Mouse (Mus musculus) gastrocnemius, postnatal 25 days (tissue): ENCODE measurements around the gene Tmem38b. TPM values are rescaled to one million over a fixed set of nuclear protein-coding genes. Genes with fewer than 3 reads are reported as not detected.

Source experiments
- DNase-seq: peaks from one replicate; pipeline ENCODE4 v3.0.0; 2022
- total RNA-seq, 2 experiments: library from RNA; stranded (reverse); gene quantifications; 1 replicate in 1 of 2; 2 replicates in 1 of 2; pipeline ENCODE4 v1.2.3; 2021

The Tmem38b gene
- total RNA-seq, 2 experiments from 2014 or later: 35.2 to 49.8 TPM

DNA sequence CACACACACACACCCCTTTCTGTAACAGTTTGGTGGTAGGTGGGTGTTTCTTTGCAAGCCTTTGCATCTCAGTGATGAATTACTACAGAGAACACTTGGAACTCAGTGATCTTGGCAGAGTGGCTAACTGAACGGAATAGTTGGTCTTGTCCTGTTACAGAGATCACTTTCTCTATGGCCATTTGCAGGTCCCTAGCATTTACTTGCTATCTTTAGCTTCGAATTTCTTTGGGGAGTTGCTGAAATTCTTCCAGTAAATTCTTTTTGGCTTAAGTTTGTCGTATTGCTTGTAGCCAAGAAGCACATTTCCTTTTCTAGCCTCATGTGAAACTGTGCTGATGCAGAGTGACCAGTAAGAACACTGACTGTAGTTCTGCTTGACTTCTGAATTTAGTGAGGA is 3.1 kb downstream of the Tmem38b start:
- DNase-seq: no peak

- no peak for DNase-seq
These were observed 4.2 kb downstream of the Tmem38b start for GRCm38 (mm10) chr4:53830016-53830415.

- no peak for DNase-seq
These were observed 4.7 kb downstream of the Tmem38b start for GRCm38 (mm10) chr4:53830579-53830978.

- no peak for DNase-seq
These were observed 6.5 kb downstream of the Tmem38b start for GRCm38 (mm10) chr4:53832321-53832720.

DNA sequence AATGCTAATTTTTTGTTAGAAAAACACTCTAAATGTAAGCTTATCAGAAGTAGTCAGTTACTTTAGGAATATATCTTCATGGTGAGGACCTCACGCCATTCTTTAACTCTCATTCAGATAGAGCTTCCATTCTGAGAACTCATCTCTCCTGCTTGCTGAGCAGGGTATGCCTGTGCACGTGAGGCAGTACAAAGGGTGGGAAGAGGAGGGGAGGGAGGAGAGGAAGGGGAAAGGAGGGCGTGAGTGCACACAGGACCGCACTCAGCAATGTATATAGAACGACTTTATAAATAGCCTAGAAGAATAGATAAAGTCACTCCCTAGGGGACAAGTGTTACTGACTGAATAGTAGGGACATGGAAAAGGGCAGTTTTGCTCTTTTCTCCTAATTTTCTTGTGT is 11.1 kb downstream of the Tmem38b start:
- DNase-seq: no peak

DNA sequence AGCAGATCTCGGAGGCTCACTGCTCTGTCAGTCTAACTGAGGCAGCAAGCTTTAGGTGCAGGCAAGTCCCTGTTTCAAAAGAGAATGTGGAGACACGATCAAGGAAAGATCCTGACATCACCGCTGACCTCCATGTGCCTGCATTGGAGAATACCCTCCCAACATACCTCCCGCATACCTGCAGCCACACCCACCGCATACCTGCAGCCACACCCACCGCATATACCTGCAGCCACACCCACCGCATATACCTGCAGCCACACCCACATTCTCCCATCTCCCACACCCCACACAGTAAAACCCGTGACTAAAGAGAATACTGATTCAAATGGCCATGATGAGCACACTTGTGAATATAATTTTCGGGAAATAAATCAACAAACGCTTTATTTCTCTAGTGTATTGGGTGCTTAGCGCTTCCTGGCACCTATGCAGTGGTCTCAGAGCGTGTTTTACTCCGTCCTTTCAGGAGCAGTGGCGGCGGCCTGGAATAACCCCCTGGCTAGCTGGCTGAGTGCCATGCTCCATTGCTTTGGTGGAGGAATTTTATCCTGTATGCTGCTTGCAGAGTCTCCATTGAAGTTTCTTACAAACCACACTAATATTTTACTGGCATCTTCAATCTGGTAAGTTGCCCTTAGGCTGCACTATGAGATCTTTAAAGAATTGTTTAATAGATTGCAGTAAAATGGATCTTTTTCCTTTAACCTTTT is 14.5 kb downstream of the Tmem38b start:
- DNase-seq: no peak

GRCm38 (mm10) chr4:53843553-53843952 is 17.7 kb downstream of the Tmem38b start:
- DNase-seq: peak; percentile 44

GRCm38 (mm10) chr4:53844835-53845619 is 19.2 kb downstream of the Tmem38b start:
- no peak for DNase-seq

DNA sequence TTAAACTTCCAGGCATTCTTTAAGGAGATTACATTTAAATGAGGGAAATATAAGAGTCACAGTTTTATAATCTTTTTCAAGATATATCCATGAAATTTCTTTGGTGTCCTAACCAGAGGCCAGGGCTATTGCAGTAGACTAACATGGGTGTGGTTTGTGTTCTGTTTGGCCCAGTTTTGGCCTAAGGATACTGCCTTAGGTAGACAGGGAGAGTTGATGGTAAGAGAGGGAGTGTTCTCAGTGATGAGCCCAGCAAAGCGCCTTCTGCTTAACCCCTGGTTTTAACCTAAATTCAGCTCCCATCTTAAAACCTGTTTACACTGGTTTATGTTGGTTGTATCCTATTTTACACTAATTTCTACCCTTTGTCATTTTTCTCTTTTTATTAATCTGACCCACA is 19.8 kb downstream of the Tmem38b start:
- no peak for DNase-seq

DNA sequence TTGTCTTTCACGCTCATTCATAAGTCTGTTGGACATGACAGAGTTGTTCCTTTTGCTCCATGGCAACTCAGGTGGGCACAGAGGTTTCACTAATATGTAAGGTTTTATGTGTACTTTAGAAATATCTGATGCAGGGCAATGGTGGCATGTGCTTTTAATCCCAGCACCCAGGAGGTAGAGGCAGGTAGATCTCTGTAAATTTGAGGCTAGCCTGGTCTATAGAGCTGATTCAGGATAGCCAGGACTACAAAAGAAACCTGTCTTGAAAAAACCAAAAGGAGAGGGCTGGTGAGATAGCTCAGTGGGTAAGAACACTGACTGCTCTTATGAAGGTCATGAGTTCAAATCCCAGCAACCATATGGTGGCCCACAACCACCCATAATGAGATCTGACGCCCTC is 20.5 kb downstream of the Tmem38b start:
- no peak for DNase-seq

GRCm38 (mm10) chr4:53847541-53847940 is 21.7 kb downstream of the Tmem38b start:
- no peak for DNase-seq

GRCm38 (mm10) chr4:53848308-53848707 is 22.5 kb downstream of the Tmem38b start:
- DNase-seq: no peak

- DNase-seq: no peak
These were observed 23.0 kb downstream of the Tmem38b start for GRCm38 (mm10) chr4:53848816-53849215.

DNA sequence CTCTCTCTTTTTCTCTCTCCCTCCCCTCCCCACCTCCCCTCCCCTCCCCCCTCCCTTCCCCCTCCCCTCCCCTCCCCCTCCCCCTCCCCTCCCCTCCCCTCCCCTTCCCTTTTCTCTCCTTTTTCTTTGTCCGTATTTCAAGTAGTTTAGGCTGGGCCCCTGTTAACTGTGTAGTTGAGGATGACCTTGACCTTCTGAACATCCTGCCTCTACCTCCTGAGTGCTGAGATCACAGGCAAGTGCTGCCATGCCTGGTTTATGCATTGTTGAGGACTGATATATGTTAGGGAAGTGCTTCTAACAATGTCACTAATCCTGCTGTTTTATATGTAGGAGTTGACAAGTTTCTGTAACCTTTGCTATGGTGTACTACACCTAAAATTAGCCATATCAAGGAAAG is 24.0 kb downstream of the Tmem38b start:
- no peak for DNase-seq

GRCm38 (mm10) chr4:53853333-53853732 is 27.5 kb downstream of the Tmem38b start:
- DNase-seq: no peak

DNA sequence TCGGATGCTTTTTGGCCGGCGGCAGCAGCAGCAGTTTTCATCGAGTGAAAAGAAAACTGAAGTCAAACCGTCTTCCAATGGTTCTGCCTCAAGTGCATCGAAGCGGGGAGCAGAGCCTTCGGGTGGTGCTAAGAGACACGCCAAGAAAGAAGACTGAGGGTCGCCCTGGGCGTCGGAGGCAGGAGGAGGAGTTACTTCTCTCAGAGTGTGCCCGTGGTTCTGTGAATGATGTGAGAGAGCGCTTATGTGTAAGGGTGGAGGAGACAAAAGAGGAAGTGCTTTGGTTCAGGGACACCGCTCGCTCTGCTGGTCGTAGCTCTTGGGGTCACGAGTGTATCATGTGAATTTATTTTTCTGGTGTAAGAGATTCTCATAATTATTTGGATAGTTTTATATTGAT is 34.1 kb downstream of the Tmem38b start:
- DNase-seq: no peak

DNA sequence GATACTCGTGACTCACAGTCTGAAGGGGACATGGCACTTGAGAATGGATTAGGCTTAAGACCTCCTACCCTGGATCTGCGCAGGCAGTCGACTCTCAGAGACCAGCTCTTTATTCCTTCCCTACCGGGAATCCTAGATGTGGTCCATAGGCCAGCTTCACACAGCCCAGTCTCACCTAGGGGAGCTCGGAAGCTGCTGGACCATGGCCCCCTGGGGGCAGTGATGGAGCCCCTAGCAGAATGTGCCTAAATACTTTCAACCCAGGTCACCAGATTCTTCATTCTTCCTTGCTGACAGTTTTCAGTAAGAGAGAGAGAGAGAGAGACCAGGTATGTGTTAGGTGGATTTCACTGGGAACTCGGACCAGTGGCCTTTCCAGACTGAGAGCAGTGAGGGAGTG is 36.3 kb downstream of the Tmem38b start:
- no peak for DNase-seq

DNA sequence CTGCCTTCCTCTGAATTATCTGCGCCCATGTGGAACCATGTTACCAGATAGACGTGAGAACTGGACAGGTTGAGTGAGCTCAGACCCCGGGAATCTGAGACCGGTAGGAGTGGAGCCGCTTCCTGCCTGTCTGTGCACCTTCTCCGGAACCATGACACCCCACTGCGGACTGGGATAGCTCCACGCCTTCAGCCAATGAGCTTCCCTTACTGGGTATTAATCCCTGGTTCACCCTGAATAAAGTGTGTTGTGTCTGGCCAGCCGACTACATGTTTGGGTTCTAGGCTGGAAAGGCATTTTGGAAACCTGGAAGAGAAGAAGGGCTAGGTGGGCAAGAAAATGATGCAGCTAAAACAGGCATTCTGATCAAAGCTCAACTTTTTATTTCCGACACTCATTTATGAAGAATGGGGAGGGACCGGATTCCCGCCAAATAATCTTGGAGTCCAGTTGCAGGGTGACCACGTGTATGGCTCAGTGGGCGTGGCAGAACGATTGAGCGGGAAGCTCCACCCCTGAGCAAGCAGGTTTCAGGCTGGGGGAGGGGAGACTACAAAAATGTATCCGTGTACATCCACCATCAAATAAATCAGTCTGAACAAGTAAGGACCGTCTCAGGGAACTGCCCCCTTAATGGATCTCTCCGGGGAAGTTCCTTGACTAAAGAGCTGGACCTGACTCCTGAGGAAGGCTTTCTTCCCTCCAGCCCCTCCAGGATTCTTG is 38.4 kb downstream of the Tmem38b start:
- DNase-seq: no peak

DNA sequence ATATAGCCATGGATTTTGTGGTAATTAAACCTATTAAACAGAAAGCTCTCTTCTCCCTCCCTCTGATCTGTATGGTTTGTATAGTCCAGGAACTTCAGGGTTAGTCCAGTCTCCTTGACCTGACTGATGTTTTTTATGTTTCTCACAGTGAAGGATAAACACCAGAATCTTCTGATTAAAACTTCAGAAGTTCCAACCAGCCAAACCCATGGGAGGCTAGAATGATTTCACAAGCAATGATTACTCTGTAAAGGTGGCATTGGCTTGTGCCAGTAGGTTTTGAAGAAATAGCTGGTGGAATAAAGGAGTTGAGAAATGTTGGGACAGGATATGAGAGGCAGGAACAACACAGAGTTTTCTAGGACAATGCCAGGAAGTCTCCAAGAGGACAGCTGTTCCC is 40.6 kb downstream of the Tmem38b start:
- no peak for DNase-seq

- no peak for DNase-seq
These were observed 52.9 kb downstream of the Tmem38b start for GRCm38 (mm10) chr4:53878542-53879417.

- DNase-seq: no peak
These were observed 57.3 kb downstream of the Tmem38b start for GRCm38 (mm10) chr4:53882921-53883682.
